Mouse (Mus musculus): ENCODE data around the gene Bpifa6.

The Bpifa6 gene
- long read RNA-seq, experiment 1 = 0 reads
- long read RNA-seq, experiment 2 = 0 reads

DNA sequence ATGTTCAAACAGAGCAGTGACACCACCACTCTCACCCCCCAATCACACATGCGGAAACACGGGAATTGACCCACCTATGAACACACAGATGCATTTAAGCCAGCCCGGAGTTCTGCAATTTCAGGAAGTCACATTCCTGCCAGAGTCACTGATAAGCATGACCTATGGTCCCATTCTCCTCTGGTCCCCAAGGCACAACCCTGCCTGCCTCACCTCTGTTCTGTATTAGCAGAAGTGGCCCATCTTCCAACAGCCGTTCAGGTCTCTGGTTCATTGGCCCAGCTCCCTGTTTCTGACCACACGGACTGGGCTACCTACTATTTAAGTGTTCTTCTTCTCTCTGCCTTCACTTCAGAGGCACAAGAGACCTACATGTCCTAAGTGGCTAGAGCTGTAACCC, at the start of gene Bpifa6:
Gene Bpifa6, plus strand, starts transcription at position 364 of the 400 bp plus-strand sequence.
- intact Hi-C loops (cut with DNase I) = no loop called here

DNA sequence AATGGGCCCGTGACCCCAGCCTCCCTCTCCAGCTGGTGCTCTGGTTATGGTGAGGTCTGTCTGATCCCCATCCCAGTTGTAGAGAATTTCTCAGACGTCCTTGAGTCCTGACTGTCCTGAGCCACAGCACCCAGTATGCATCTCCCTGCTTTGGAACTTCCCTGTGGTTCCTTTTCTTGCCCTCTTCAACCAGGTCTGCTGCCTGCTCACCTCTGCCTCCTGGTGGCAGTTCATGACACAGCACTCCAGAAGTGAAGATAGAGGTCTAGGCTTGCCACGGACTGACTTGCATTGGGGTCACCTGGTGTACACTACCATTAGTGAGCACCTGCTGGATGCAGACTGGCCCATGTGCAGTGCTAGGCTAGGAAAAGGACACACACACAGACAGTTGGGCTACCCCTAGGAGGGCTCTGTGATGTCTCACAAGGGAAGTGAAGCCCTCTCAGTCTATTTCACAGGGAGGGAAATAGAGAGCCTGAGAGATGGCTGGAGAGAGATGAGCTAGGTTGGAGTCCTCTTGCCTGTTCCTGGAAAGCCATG, 44.8 kb upstream of the Bpifa6 start:
- intact Hi-C loops (cut with DNase I) = loop anchor here (2.0 kb wide), 1 partner anchor 123 kb away; no protein-coding TSS in a partner anchor

DNA sequence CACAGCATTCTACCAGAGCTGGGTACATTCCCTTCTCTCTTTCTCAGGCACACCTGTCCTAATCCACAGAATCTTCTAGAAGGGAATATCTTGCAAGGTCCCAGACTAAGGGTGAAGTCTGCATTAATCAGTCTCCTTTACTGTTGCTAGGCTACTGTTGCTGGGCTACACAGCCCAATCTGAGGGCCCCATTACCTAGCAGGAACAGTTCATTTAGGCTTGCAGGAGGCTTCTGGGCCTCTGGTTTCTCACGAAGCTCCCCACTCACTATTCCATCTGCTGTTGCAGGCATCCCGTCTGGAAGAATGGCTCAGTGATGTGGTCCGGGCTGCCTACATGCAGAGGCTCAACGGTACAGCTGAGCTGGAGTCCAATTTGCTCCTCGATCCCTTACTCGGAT, 43.6 kb upstream of the Bpifa6 start:
- intact Hi-C loops (cut with DNase I) = loop anchor here (2.0 kb wide), 1 partner anchor 124 kb away; no protein-coding TSS in a partner anchor

DNA sequence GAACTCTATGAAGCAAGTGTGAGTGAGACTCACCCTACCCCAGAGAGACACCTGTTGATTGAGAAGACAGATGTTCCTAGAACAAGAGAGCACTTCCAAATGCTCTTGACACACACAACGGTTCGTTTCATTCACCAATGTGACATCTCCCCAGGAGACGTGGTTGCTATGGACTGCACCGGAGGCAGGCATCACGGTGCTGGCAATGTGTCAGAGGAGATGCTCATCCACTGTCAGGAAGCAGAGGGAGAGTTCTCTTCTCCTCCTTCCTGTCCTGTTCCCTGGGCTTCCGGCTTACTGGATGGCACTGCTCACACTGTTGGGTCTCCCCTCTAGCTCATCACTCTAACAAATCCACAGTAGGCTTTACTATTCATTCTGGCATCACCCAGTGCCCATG, 41.4 kb upstream of the Bpifa6 start:
- intact Hi-C loops (cut with DNase I) = no loop called here

DNA sequence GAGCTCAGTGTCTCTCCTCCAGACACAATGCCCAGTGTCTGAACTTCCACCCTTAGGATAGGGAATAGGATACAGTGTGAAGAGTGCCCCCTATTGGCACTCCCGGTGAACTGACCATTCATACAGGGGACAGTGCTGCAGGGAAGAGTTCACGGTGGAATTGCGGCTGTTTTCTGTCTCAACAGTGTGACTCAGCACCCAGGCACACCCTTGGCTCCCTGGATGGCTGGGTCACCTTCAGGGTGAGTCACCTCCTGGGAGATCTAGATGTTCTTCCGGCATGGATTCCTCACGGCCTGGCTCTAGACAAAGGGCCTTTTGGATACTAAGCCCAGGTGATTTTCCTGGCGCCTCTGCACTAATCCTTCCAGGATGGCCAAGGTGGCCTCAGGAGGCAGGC, 39.4 kb upstream of the Bpifa6 start:
- intact Hi-C loops (cut with DNase I) = no loop called here

DNA sequence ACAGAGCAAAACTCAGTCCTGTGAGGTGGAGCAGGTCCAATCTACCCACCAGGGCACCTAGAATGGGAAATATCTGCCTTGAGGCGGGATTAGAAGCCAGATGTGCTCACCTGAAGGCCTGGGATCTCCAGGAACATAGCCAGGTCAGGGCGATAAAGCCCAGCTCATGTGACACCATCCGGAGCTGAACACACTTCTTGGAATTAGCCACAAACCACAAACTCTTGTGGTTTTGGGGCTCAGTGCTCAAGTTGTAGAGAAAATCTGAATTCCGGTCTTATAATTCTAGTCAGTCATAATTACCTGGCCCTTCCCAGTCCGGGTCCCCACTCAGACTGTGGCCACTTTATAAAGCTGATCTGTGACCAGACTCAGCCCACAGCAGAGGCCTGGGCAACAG, 36.9 kb upstream of the Bpifa6 start, which contains the start of gene Bpifb4:
Gene Bpifb4, plus strand, starts transcription at position 370 of the 400 bp plus-strand sequence.
- intact Hi-C loops (cut with DNase I) = no loop called here

DNA sequence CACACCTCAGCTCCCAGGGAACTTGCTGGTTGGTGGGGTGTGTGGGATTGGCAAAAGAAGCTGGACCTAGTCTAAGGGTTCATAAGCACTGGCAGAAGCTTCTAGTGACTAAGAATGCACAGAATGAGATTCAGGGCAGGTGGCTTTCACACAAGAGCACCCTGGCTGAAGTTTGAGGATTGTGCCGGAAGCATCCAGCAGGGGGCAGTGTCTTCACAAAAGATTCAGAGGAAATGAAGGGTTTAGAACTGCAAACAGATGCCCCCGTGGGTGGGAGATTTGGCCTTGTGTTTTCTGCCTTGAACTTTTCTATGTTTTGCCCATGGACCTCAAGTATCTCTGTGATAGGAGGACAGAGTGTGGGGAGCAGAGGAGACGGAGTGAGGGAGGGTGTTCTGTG, 31.2 kb upstream of the Bpifa6 start:
- intact Hi-C loops (cut with DNase I) = no loop called here

DNA sequence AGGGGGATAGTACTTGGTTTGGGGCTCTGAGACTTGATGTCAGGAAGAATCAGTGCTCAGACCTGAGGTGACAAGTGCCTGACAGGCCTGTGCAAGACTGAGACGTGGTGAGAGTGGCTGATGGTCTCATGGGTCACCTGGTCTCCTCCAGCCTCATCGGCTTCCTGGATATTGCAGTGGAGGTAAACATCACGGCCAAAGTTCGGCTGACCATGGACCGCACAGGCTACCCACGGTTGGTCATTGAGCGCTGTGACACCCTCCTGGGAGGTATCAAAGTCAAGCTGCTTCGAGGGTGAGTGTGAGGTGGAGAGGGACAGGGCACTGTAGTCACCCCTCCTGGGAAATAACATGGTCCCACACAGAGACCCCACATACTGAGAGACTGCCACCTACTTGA, 30.2 kb upstream of the Bpifa6 start:
- intact Hi-C loops (cut with DNase I) = no loop called here

DNA sequence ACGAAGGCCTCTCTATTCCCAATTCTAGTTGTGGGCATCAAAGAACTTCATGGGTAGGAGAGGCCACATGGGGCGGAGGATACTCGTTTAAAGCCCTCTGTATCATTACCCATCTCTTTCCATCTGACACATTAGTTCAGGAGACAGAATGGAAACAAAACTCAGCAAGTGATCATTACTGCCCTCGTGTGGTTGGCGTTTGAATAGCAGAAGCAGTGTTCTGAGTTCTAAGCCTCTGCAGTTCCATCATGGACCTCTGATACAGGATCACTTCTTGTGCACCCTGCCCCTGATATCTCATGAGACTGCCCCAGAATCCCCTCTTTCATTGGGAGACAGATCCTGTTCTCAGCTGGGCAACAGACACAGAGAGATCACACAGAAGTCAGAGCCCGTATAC, 21.8 kb upstream of the Bpifa6 start:
- intact Hi-C loops (cut with DNase I) = loop anchor here (5.0 kb wide), 1 partner anchor 146 kb away; no protein-coding TSS in a partner anchor

DNA sequence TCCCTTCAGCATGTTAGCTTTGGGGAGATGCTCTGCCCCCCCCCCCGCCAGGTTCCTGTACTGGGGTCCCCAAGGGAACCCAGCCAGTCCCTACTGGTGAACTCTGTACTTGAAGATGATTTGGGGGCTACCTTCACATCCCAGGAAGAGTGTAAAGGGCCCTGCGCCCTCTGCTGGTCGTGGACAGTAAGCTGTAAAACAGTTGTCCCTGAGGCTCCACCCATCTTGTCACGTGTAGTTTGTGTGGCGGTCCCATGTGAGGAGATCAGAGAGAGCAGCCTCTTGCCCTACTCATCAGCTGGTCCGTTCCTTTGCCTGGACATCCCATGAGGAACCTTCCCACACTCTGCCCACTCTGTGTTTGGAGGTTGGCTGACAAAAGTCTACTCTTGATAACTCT, 20.9 kb upstream of the Bpifa6 start:
- intact Hi-C loops (cut with DNase I) = loop anchor here (5.0 kb wide), 1 partner anchor 147 kb away; no protein-coding TSS in a partner anchor

DNA sequence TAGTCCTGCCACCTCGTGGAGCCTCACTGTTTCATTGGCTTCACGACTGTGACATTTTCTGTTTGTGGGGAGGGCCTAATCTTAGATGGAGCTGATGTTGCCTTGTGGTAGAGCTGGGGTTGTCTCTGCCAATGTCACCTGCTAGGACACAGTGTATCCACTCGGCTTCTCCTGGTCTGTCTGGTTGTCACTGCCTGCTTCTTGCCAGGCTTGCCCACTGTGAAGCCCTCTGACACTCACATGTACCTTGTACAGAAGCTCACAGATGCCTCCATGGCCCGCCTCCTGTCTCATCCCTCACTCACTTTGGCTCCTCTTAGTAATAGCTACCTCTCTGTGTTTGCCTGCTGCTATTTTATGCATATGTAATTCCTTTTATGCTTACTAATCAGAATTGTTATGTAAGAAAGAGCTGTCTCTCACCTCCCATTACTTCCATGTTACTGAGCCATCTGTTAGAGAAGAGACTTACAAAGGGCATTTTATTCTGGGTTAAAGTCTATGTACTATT, 11.9 kb upstream of the Bpifa6 start:
- intact Hi-C loops (cut with DNase I) = no loop called here

DNA sequence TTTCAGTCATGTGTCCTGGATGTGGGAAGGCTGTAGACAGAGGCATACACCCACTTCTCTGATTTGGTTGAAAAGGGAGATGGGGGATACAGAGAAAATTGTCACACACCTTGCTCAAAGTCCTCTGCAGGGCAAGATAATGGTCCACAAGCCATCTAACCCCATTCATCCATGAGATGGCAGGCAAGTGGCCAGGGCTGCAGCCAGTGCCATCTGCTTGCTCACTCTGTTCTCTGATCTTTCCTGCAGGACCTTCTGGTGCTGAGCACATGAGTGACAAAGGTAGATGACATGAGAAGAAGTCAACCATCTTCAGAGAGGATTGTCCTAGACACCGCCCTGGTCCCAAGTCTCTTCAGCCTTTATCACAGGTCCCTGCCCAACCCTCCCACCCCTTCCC, 11.4 kb upstream of the Bpifa6 start:
- intact Hi-C loops (cut with DNase I) = no loop called here

DNA sequence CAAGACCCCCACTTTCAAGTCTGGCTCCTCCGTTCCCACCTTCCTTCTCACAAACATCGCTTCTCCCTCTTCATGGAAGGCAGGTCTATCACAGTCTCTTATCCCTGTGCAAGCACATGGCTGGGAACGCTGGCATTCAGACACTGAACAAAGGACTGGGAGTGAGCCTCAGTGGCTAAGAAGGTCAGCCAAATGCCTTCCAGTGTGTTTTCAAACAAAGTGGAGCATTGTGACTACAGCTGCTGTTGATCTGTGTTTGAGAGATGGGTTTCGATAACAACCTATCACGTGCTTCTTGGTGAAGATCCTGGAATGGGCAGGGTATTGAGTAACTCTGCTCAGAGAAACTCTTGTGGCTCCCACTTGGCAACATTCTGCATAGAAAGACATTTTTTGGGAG, 4.5 kb upstream of the Bpifa6 start:
- intact Hi-C loops (cut with DNase I) = no loop called here

DNA sequence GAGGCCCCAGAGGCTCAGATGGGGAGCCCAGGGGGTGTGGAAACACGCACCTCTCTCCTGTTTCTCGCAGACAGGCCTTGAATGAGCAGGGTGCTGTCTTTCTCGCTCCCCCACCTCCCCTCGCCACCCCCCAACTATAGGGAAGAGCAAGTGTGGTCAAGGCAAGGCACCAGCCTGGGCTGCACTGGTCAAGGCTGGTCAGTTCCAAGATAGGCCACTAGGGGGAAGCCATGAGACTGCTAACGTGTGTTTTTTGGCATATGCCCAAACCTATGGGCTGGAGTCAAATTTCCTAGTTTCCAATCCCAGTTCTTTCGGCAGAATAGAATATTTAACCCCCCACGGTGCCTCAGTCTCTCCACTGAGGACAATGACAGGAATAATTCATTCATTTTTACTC, 21.0 kb downstream of the Bpifa6 start:
- intact Hi-C loops (cut with DNase I) = loop anchor here (2.0 kb wide), 1 partner anchor 43 kb away; no protein-coding TSS in a partner anchor

DNA sequence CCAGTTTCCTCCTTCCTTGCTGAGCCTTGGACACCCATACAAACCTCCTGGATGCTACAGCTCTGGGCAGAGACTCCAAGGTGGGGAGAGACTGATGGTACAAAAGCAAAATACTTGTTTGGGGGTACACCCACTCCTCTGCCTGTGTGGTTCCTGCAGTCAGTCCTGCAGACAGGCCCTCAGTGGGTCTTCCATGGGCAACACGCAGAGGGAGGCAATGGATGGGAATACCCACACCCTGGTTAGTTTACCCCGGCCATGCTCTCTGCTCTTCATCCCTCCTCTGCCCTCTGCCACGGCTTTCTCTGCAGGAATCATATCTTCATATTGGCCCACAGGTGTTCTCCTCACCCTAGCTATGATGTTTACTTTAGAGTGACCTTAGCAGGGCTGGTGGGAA, 25.8 kb downstream of the Bpifa6 start:
- intact Hi-C loops (cut with DNase I) = no loop called here

DNA sequence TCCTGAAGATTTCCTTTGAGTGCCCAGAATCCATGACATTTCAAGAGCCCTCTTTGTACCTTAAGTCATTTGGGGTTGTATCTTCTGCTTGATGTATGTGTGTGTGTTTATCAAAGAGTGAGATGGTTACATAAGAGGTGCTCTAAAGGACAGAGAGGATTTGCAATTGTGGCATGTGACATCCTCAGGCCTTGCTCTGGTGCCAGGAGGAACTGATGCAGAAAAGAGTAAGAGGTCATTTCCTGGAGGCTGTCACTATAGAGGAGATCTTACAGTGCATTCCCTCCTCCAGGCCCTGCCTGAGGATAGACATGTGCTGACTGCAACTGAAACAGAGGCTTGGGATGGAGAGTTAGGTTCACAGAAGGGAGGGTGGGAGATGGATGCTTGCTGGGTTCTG, 26.3 kb downstream of the Bpifa6 start:
- intact Hi-C loops (cut with DNase I) = no loop called here

DNA sequence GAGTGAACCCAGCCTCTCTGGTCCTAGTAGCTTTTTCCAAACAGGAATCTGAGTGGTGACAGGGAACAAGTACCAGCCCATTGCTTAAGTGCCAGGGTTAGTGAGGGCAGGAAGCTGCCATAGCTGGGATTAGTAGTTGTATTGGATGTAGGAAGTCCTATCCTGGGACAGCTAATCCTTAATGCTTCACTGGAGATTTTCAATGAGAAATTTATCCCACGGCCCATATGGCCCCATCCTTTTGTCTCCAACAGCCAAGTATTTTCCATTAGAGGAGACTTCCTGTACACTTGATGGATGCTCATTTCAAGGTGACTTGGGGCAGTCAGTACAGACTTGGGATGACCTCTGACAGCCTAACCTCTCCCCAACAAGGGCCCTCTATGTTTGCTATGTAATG, 29.7 kb downstream of the Bpifa6 start:
- intact Hi-C loops (cut with DNase I) = no loop called here

DNA sequence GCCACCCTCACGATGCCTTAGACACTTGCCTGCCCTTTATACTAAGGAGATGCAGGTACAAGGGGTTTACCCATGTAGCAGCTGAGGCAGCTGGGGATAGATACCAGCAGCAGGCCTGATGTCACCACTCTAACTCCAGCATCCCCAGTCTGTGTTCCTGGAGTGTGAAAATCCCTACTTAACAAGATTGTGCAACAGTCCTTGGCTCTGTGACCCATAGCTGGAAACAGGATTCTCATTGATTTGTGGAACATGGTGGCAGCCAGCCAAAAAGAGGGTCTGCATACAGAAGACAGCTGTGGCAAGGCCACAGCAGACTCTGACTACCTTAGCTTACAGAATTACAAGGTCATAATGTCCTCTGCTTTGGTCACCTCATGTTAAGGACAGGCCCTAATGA, 30.3 kb downstream of the Bpifa6 start:
- intact Hi-C loops (cut with DNase I) = no loop called here

DNA sequence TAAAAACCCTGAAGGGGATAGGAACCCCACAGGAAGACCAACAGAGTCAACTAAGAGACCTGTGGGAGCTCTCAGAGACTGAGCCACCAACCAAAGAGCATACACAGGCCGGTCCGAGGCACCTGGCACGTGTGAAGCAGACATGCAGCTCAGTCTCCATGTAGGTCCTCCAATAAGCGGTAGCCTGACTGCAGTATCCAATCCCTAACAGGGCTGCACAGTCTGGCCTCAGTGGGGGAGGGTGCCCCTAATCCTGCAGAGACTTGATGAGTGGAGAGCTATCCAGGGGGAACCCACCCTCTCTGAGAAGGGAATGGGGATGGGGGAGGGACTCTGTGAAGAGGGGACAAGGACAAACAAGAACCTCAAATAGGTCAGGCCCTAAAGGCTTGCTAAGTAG, 31.0 kb downstream of the Bpifa6 start:
- intact Hi-C loops (cut with DNase I) = no loop called here

DNA sequence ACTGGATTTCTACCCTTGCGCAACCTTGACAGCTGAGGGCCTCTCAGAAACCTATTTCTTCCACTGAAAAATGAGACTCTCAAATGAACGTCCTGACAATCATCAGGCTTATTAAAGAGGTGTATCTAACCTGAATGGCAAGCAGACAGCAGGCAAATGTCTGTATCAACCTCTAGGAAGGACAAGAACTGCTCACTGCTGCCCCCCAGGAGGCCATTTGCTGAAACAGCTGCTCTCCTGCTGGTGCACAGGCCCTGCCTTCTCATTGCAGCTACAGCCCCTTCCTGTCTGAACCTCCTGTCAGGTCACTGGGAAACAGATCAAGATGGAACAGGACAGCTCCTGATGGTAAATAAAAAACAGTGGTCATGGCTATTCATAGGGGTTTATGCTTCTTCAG, 31.6 kb downstream of the Bpifa6 start:
- intact Hi-C loops (cut with DNase I) = no loop called here

DNA sequence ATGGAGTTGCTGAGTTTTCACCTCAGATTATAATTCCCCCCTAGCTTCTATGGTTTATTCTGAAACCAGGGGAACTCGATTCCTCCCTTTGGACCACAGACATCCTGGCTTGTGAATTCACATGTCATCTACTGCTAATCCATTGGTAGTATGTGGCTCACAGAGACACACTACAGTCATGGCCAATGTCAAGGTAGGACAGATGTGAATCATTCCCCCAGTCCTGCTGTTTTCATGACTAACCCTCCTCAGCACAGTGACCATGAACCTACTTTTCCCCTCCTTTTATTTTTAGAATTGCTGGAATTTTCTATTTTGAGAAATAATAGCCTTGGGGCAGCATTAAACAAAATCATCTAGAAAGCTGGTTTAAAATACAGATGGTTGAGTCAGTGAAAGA, 32.6 kb downstream of the Bpifa6 start:
- intact Hi-C loops (cut with DNase I) = no loop called here

DNA sequence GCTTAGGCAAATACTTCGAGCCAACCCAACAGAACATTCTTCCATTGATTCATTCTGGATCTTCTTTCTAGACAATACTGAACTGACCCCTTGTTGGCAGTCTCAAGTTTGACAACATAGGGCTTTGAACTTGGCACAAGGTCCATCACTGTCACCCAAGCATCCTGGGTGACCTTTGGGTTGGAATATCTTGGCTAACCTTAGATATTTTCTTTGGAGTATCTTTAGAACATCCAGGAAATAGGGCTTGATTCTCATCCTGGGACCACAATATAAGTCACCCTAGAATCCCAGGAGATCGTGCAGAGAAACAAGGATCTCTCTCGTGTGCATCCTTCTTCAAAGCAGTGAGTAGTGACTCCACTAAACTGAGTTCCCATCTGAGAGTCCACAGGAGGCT, 33.2 kb downstream of the Bpifa6 start, which contains the start of gene Bpifa2:
Gene Bpifa2, plus strand, starts transcription at position 301 of the 400 bp plus-strand sequence.
- intact Hi-C loops (cut with DNase I) = no loop called here

DNA sequence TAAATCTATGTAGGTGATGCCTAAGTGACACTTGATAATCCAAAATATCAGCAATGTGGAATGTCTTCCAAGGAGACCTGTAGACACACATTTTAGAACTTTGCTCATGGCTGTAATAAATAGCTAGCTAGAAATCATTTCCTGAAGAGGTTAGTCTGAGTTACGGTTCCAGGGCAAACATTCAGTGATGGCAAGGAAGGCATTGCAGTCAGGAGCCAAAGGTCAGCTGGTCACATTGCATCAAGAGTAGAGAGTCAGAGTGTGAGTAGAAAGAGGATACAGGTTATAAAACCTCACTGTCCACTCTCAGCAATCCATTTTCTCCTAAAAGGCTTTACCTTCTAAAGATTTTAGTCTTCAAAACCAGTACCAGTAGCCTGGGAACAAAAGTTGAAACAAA, 43.2 kb downstream of the Bpifa6 start:
- intact Hi-C loops (cut with DNase I) = no loop called here

Data from adrenal gland (tissue).